Mouse (Mus musculus) liver, embryonic 15.5 days (tissue): Measurements from ENCODE around the gene Il1a. TPM values are rescaled to one million over a fixed set of nuclear protein-coding genes. Genes with fewer than 3 reads are reported as not detected.

Experiments used
- polyA plus RNA-seq: library from polyadenylated mRNA; unstranded; fragments of >200 nt; fragmentation: Nextera tagmentation; extraction: Ambion mirVana; gene quantifications from 2 replicates; pipeline ENCODE4 v1.2.1, GENCODE M21; 2015

Gene Il1a
- polyA plus RNA-seq, 1 experiment from 2014 or later: 4.3 TPM

Other genes with a start within 250 kb of the Il1a start
- 1.6 and 1.8 TPM in 2 replicates for gene Ttl, start 244.0 kb downstream of the Il1a start, polyA plus RNA-seq
- 12.2 and 12.9 TPM in 2 replicates for gene Polr1b, start 209.0 kb downstream of the Il1a start, polyA plus RNA-seq
- 9.5 and 10.7 TPM in 2 replicates for gene Chchd5, start 180.3 kb downstream of the Il1a start, polyA plus RNA-seq
- gene Slc20a1, start 111.2 kb downstream of the Il1a start, polyA plus RNA-seq: 42.8 and 48.3 TPM in 2 replicates
- gene Ckap2l, start 12.8 kb downstream of the Il1a start, polyA plus RNA-seq: 25.9 and 26.7 TPM in 2 replicates
- 0.43 and 0.47 TPM in 2 replicates for gene Il1b, start 61.2 kb upstream of the Il1a start, polyA plus RNA-seq
- gene F830045P16Rik, start 226.6 kb upstream of the Il1a start, polyA plus RNA-seq: not detected in 2 replicates